Mouse (Mus musculus): ENCODE data around the gene Nmb. TPM values are rescaled to one million over a fixed set of nuclear protein-coding genes. Genes with fewer than 3 reads are reported as not detected.

Gene Nmb
- total RNA-seq, 2 experiments from 2014 or later, result 3.1 to 3.5 TPM

DNA sequence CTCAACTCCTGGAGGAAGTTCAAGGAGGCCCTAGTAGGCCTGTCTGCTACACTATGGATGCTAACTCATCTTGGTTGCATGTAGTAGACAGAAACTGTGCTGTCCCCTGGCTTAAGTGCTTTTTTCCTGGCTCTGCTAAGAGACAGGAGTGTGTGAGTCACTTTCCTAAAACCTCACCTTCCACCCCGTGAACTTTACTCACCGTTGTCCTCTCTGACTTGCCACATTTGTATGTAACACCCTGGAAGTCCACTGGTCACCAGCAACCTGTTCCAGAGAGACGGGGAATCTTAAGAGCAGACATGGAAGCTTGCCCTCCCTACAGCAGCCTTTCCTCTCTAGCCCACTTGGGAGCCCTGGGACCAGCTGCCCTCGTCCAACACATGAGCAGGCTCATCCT is 7.2 kb downstream of the Nmb start:
- DNase-seq, result no peak

DNA sequence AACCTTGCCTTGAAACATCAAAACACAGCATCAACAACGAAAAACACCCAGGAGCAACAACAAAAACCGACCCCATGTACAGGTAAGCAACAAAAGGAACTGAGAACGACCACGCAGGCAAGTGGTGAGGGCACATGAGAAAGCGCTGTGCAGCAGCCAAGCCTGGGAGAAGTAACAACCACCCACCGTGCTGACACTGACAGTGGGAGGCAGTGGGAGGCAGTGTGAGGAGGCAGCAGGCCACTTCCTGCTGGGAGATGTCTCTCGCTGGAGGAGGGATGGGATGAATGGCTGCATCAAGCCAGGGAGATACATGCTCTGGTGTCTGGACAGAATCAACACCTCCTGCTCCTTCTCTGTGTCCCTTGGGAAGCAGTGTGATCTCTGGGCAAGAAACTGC is 7.7 kb downstream of the Nmb start:
- no peak for DNase-seq

DNA sequence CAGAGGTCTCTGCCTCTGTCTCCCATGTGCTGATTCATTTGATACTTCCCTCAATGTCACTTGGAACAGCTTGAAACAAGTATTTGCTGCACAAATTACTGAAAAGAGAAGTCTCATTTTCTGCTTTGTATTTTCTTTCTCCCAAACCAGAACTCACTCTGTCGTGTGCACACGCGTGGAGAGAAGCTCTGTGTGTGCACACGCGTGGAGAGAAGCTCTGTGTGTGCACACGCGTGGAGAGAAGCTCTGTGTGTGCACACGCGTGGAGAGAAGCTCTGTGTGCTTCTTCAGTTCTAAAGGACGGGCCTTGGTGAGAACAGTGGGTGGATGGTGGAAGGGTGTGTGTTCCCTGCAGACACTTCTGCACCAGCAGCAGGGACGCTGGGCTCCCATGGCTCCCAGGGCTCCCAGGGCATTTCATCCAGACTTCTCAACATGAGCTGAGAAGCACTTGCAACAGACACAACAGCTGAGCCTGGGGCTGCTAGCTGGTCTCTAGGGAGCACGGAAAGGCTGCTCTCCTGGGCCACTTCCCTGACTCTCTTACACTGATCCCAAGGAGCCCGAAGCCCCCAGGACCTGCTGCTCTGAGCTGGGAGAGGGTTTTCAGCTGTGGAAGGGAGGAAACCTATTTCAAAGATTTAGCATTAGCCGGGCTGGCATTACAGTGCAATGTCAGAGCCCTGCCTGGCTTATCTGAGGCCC is 9.9 kb downstream of the Nmb start:
- DNase-seq, result no peak

DNA sequence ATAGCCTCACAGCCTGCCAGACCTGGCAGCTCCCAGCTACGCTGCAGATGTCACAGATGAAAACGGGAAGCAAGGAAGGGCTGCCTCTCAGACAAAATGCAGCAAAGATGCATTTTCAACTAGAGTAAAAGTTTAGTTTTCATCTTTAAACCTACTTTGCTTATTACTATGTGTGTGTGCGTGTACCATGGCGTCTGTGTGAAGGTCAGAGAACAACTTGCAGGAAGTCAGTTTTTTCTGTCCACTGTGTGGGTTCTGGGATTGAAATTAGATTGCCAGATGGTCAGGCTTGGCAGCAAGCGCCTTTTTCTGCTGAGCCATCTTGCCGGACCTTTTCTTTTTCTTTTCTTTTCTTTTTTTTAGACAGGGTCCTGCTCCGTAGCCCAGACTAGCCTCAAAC is 10.7 kb downstream of the Nmb start:
- DNase-seq, result no peak

DNA sequence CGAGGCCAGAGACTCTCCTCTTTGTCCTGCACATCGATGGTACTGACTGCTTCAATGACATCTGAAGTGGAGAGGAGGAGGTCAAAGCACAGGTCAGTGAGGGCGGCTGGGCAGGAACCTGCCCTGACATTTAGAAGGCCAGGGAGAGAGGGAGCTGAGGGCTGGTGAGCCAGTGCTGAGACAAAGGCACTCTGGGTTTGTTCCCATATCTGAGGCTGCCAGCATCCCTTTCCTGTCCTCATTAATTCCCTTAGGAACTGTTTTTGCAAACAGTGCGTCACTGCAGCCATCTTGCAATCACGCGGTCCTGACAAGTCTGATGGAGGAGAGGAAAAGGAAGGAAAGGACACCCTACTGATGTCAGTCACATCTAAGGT is 11.1 kb downstream of the Nmb start:
- DNase-seq, result no peak

DNA sequence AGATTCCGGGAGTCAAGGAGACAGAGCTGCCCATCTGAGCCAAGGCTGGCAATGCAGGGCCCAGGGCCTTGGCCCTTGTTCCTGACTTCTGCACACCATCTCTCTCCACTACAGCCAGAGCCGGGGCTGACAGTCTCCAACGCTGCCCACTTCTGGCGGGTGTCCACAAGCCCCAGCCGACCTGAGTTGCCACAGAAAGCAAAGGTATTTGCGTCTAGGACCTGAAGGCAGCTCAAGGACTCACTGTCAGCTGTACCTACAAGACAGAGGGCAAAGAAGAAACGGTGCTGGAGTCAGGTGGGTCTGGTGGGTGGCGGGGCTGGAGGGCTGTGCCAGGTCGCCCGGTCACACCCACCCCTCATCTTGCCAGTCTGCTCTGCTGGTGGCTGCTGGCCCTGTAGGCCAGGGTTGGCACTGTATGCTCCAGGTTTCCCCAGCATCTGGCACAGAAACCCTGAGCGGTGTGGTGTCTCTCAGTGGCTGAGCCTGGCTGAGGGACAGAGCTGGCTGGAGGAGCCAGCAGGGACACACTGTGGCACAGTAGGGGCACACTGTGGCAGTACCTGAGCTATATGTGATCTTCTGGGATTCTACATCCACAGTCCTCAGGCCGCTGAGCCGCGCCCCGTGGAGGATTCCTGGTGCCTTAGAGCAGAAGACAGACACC is 11.7 kb downstream of the Nmb start:
- no peak for DNase-seq

DNA sequence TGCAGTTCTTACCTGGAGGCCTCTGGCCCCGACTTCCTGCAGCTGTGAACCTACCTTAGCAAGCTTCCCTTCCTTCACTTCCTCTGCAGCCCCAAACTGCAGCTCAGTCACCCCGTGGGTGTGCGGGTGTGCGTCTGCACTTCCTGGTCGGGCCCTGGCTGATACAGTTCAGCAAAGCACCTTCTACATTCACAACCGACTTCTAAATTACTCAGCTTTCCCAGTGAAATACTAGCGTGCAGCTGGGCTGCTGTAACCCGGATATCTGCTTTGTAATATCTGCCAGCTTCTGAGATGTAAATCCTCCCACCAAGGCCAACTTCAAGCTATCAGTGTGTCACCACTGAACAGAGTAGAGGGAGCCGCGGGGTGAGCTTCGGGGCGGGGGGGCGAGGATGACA is 15.0 kb downstream of the Nmb start:
- DNase-seq, result no peak

DNA sequence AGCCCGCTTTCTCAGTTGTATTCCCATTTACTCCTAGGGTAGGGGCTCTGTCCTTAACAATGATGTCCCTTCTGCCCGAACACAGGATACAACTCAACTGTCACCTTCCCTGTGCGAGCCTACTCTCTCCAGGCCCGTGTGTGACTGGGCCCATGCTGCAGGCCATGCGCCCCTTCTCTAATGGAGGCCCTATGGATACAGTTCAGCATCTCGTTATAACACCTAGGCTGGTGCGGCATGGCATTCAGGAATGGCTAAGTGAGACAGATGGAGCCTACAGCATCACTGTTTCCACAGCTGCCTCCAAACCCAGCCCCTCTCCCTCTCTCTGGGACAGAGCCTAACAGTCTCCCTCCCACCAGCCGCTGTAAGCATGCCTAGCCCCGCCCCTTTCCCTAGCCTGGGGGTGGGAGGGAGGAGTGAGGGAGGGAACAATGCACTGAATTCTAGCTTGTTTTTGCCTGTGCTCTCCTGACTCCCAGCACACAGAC is 15.8 kb downstream of the Nmb start:
- DNase-seq, result peak; percentile 78

DNA sequence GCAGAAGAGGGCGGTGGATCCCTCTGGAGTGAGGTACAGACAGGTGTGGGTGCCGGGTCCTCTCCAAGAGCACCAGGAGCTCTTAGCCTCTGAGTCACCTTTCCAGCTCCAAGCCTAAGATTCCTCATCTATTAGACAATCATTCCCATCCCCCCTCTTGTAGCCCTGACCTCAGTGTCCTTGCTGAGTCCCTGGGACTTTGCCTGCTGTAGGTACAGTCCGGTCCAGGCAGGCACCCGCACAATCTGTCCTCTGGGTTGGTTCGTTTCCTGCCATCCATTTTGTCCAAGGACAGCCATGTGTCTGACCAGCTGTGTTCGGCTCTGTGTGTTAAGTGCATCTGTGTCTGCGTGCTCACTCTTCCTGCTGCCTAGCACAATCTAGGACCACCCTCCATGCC is 16.3 kb downstream of the Nmb start:
- no peak for DNase-seq

DNA sequence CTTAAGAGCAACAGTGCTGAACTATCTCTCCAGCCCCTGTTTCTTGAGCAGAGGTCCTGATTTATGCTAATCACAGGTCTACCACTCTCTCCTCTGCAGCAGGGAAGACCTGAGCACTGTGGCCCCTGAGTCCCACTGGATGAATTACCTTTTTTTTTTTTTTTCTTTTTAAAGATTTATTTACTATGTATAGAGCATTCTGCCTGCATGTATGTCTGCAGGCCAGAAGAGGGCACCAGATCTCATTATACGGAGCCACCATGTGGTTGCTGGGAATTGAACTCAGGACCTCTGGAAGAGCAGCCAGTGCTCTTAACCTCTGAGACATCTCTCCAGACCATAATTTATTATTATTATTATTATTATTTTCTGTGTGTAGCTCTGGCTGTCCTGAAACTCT is 19.2 kb downstream of the Nmb start:
- no peak for DNase-seq

DNA sequence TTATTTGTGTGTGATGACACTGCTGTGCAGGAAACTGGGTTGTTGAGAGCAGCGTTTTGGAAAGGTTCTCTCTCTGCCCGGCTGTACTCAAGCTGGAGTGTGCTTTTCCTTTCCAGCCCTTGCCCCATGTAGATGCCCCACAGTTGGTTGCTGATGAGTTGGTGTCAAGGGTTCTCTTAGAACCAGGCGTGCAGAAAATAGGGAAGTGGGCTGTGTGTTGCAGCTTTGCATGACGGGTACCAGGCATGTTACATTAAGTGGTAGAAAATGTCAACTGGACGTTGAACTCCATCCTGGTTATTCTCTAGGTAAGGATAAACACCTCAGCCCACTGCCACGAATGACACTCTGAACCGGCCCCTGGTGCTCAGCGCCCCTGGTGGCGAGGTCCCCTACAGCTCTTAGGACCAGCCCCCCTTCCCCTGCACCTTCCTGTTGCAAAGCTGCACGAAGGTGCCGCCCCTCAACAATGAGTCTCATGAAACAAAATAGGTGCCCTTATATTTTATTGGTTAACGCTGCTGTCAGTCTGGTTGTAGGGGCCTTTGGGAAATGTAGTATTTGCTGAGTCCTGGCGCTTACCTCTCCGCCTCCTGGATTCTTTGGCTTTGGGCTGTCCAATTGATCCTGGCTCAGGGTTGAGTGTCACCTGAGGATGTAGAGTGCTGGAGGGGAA is 21.9 kb downstream of the Nmb start:
- peak; percentile 64 for DNase-seq

DNA sequence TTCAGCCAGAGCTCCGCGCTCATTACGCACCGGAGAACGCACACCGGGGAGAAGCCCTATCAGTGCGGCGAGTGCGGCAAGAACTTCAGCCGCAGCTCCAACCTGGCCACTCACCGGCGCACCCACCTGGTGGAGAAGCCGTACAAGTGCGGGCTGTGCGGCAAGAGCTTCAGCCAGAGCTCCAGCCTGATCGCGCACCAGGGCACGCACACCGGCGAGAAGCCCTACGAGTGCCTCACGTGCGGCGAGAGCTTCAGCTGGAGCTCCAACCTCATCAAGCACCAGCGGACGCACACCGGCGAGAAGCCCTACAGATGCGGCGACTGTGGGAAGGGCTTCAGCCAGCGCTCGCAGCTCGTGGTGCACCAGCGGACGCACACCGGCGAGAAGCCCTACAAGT is 29.1 kb downstream of the Nmb start:
- no peak for DNase-seq

DNA sequence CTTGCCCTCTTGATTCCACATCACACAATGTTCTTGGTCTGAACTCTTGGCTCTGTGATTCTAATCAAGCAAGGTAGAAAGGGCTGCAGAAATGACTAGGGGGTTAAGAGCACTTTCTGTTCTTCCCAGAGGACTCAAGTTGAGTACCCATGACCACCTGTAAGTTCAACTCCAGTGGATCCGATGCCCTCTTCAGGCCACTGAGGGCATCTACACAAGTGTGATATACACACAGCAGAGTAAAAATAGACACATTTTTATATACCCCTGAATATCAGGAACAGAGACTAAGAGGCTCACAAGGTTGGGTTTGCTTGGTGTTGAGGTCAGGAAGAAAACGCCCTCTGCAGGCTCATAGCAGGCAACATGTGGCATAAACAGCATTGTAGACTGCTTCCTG is 31.2 kb downstream of the Nmb start:
- DNase-seq, result no peak

DNA sequence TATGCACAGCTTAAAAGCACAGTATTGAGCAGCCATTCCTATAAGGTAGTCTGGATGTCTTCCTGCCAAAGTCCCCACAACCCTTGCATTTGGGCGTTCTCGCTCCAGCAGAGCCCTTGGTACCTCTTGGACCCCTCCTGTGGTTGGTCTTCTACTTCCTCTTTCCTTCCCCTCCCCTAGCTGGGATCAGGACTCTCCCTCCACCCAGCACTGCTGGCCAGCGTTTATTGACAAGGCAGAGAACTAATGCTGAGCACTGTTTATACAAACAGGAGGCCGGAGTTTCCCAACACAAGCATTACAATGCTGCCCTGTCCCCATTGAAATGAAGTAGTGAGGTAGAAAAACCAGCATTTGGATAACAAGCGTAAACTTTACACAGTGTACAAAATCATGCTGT is 31.8 kb downstream of the Nmb start:
- DNase-seq, result no peak

DNA sequence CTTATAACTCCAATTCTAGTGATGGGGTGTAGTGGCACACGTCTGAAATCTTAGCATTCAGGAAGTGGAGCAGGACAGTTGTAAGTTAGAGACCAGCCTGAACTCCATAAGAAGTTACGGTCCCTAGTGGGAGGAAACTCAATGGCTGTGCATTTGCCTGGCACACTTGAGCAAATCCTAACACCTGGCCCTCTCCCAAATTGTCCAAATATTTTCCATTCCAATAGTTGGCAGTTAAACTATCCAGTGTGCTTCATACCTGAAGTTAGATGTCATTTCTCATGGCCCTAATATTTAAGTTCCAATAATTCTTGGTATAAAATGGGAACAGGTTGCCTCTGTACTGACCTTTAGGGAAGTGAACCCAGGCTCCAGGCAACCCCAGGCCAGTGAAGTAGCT is 36.2 kb downstream of the Nmb start:
- no peak for DNase-seq

DNA sequence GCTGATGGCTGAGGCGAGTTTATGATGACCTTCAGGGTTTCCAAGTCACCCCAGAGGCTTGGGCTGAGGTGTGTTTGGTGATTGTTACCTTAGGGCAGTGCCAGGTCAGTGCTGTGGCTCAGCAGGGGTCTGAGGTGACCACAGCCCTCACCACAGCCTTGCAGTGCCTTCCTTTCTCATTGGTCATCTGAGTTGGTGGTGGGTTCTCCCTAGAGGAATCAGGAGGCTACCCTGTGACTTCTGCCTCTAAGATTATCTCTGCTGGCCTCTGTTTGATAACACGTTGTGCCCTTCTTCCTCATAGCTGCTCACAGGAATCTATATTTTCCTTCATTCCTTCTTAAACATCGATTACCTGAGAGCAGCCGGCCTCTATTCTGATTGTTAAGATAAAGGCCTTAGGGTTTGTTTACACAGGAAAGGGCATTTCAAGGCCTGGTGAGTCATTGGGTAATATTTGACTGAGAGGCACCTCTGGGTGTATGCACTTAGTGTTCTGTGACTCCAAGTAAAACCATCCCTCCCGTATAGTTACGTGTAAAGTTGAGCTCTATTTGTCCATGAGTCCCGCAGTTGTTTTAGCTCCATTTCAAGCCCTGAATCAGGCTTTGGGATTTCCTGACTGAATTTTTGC is 38.2 kb downstream of the Nmb start:
- no peak for DNase-seq

DNA sequence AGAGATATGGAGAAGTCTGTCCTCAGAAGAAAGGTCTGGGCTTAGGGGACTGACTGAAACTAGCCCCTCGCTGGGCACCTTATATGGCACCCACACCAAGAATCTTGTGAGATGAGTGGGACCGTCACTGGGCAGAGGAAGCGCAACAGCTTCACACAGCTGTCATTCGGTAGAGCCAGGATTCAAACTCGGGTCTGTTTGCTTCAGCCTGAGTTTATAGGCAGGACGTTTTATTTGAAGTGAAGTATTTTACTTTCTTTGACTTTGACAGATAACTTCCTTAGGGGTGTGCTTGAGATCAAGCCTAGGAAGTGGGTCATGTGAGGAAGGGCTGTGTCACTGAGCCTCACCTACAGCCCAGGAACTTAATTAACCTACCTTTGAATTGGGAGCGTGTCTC is 39.4 kb downstream of the Nmb start:
- no peak for DNase-seq

DNA sequence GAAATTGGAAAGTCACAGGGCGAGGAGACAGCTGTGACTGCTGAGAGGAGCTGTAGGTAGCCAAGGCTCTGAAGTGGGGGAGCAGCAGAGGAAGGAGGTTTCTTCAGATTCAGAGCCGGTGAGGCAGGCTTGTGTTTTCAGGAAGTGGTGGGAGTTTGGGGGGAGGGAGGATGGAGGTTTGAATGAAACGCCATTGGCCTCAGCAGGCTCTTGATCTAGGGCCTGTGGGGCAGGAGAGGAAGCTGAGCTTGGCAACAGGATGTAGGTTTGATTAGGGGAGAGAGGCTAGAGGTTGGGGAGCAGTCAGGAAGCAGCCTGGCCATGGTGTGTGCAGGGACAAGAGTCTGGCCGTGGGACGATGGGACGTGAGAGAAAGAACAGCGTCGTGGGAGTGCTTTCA is 40.0 kb downstream of the Nmb start:
- DNase-seq, result no peak

DNA sequence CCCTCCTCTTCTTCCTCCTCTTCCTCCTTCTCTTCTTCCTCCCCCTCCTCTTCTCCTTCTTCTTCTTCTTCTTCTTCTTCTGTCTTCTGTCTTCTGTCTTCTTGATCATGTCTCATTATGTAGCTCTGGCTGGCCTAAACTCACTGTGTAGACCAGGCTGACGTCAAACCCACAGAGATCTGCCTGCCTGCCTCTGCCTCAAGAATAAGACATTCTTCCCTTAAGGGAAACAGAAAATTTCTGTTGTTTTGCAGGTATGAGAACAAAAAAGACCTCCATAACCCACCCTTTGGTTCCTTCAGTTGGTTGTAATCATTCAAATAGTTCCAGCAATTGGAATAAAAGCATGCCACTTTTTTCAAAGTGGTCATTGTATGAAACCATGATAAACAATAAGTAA is 40.7 kb downstream of the Nmb start:
- DNase-seq, result no peak

DNA sequence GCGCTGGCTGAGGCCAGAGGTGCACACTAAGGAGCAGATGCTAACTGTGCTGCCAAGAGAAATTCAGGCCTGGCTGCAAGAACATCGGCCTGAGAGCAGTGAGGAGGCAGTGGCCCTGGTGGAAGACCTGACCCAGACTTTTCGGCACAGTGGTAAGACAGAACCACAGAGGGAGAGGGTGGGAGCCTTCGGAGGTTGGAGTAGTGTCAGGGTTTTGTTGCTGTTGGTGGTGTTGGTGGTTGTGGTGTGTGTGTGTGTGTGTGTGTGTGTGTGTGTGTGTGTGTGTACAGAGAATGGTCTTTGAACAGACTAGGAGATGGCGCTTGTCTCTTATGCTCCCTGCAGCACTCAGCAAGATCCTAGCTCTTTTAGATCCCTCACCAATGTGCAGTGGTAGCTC is 41.4 kb downstream of the Nmb start:
- DNase-seq, result no peak

DNA sequence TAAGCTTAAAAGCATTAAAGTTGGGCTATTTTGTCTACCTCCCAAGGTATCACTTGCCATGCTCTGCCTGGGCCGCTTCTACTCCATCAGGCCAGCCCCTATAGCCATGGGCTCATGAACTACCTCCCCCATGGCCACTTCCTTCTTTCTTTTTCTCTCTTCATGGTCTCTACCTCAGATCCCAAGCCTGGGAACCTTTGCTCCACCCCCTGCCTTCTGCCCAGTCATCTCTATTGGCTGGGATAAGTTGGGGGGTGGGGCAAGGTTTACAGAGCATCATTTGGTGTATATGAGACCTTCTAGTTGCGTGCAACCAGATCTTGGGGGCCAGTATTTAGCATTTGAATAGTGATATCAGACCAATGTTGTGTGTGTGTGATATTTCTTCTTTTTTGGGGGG is 42.4 kb downstream of the Nmb start:
- DNase-seq, result no peak

DNA sequence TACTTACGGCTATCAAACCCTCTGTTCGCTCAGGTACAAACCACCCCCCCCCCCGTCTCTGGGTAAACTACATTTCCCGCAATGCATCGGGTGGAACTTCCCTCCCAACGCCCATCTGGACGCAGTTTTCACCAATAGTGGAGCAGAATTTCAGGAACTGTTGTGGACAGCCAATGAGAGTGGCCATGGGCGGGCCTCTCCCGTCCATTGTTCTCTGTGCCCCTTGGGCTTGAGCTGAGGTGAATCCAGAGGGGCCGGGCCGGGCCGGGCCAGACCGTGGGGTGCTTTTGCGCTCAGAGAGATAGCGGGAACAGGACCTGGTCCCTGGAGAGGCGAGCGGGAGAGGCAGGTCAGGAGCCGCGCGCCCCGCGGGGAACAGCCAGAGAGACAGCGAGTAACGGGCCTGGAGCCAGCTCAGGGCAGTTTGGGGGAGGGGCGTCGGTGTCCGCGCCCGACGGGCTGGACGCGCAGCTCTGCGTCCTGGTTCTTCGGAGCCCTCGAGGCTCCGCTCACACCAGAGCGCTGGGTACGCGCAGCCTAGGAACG is 44.1 kb downstream of the Nmb start, which contains the start of gene Zscan2:
TSS of gene Zscan2 (plus strand) at position 192 of the 546 bp plus-strand sequence.
- peak; percentile 90 for DNase-seq

DNA sequence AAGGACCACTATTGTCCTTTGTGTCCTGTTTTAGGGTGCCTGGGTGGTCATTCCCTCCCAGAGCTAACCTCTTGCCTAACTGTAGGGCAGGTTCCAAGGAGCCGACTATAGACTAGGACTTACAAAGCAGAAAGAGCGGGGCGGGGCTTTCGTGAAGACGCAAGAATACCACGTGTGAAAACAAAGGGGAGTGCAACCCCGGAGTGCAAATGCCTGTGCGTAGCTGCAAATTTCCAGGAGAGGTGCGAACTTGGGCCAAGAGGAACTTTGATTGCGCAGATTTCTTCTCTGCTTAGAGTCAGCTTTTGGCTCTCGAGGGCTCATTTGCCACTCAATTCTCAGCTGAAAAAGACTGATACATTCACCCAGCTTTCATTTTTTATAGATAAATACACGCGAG is 44.6 kb downstream of the Nmb start:
- peak; percentile 56 for DNase-seq
